Mouse (Mus musculus): ENCODE results near the gene Gm2a. TPM values are rescaled to one million over a fixed set of nuclear protein-coding genes. Genes with fewer than 3 reads are reported as not detected.

Gm2a gene
- polyA plus RNA-seq, 1 experiment from 2014 or later = 13.9 TPM

GRCm38 (mm10) chr11:55144011-55144410 lies 46.1 kb downstream of the Gm2a start:
- Histone ChIP-seq H3K36me3 (ENCODE audit: control insufficient read depth, insufficient read depth, low read length) (no peaks in the 10 kb centered on the region), H3K27me3 (replicated peaks; ENCODE audit: control insufficient read depth, insufficient read depth, low read length) (no peaks in the 10 kb centered on the region), H3K4me1 (replicated peaks; ENCODE audit: control insufficient read depth, insufficient read depth, low read length) (no peaks in the 10 kb centered on the region), H3K4me3 (ENCODE audit: low read depth, low read length) (no peak overlapping the region), H3K27ac (ENCODE audit: low read depth, low read length) (no peak overlapping the region), H3K9me3 (ENCODE audit: control insufficient read depth, low read length) (no peaks in the 10 kb centered on the region), H3K9ac (ENCODE audit: low read depth, low read length) (no peak overlapping the region), H3K4me2 (no peak overlapping the region)
- WGBS = 82% methylated on average over 5 of the region's 5 CpGs
- DNase-seq (ENCODE audit: low spot score) (no peak), ATAC-seq (replicated peaks; ENCODE audit: low FRiP score) (no peak)

- H3K4me3 ChIP-seq (ENCODE audit: low read depth, low read length) = no peak overlapping the region
- H3K36me3 ChIP-seq (ENCODE audit: control insufficient read depth, insufficient read depth, low read length) = no peaks in the 10 kb centered on the region
- H3K9ac ChIP-seq (ENCODE audit: low read depth, low read length) = no peak overlapping the region
- H3K27ac ChIP-seq (ENCODE audit: low read depth, low read length) = no peak overlapping the region
- H3K9me3 ChIP-seq (ENCODE audit: control insufficient read depth, low read length) = no peaks in the 10 kb centered on the region
- no peak for ATAC-seq (replicated peaks; ENCODE audit: low FRiP score)
- no peak for DNase-seq (ENCODE audit: low spot score)
- no peaks in the 10 kb centered on the region for H3K27me3 ChIP-seq (replicated peaks; ENCODE audit: control insufficient read depth, insufficient read depth, low read length)
- no peak overlapping the region for H3K4me2 ChIP-seq
- WGBS = 76% methylated on average over 1 of the region's 1 CpGs
- H3K4me1 ChIP-seq (replicated peaks; ENCODE audit: control insufficient read depth, insufficient read depth, low read length) = no peaks in the 10 kb centered on the region
Measured at GRCm38 (mm10) chr11:55146855-55147254, 48.9 kb downstream of the Gm2a start.

GRCm38 (mm10) chr11:55147423-55147822 lies 49.5 kb downstream of the Gm2a start:
- Histone ChIP-seq H3K9me3 (ENCODE audit: control insufficient read depth, low read length) (no peaks in the 10 kb centered on the region), H3K27me3 (replicated peaks; ENCODE audit: control insufficient read depth, insufficient read depth, low read length) (no peaks in the 10 kb centered on the region), H3K36me3 (ENCODE audit: control insufficient read depth, insufficient read depth, low read length) (no peaks in the 10 kb centered on the region), H3K4me3 (ENCODE audit: low read depth, low read length) (no peak overlapping the region), H3K4me2 (no peak overlapping the region), H3K4me1 (replicated peaks; ENCODE audit: control insufficient read depth, insufficient read depth, low read length) (no peaks in the 10 kb centered on the region), H3K9ac (ENCODE audit: low read depth, low read length) (no peak overlapping the region), H3K27ac (ENCODE audit: low read depth, low read length) (no peak overlapping the region)
- no peak for DNase-seq (ENCODE audit: low spot score)
- no peak for ATAC-seq (replicated peaks; ENCODE audit: low FRiP score)
- 42% methylated on average over 6 of the region's 6 CpGs for WGBS

GRCm38 (mm10) chr11:55148461-55148860 lies 50.5 kb downstream of the Gm2a start:
- Histone ChIP-seq H3K27me3 (replicated peaks; ENCODE audit: control insufficient read depth, insufficient read depth, low read length) (no peaks in the 10 kb centered on the region), H3K36me3 (ENCODE audit: control insufficient read depth, insufficient read depth, low read length) (no peaks in the 10 kb centered on the region), H3K9me3 (ENCODE audit: control insufficient read depth, low read length) (no peaks in the 10 kb centered on the region), H3K4me1 (replicated peaks; ENCODE audit: control insufficient read depth, insufficient read depth, low read length) (no peaks in the 10 kb centered on the region), H3K4me2 (no peak overlapping the region), H3K9ac (ENCODE audit: low read depth, low read length) (no peak overlapping the region), H3K27ac (ENCODE audit: low read depth, low read length) (no peak overlapping the region), H3K4me3 (ENCODE audit: low read depth, low read length) (no peak overlapping the region)
- ATAC-seq (replicated peaks; ENCODE audit: low FRiP score) = no peak
- 66% methylated on average over 4 of the region's 4 CpGs for WGBS
- no peak for DNase-seq (ENCODE audit: low spot score)

GRCm38 (mm10) chr11:55151608-55152007 lies 53.7 kb downstream of the Gm2a start, which contains the start of gene Slc36a3:
Slc36a3 (minus strand) TSS chr11:55151708.
- H3K27me3 ChIP-seq (replicated peaks; ENCODE audit: control insufficient read depth, insufficient read depth, low read length) = no peaks in the 10 kb centered on the region
- DNase-seq (ENCODE audit: low spot score) (no peak), ATAC-seq (replicated peaks; ENCODE audit: low FRiP score) (no peak)
- no peak within 1 kb of the TSS for H3K4me3 ChIP-seq (ENCODE audit: low read depth, low read length)
- H3K9ac ChIP-seq (ENCODE audit: low read depth, low read length) = no peak within 1 kb of the TSS
- WGBS = 55% methylated on average over 3 of the region's 3 CpGs
- H3K27ac ChIP-seq (ENCODE audit: low read depth, low read length) = no peak within 1 kb of the TSS
- H3K4me1 ChIP-seq (replicated peaks; ENCODE audit: control insufficient read depth, insufficient read depth, low read length) = no peaks in the 10 kb centered on the region; the same call in 1 of the 2 replicates
- H3K4me2 ChIP-seq = no peak within 1 kb of the TSS
- H3K36me3 ChIP-seq (ENCODE audit: control insufficient read depth, insufficient read depth, low read length) = no peaks in the 10 kb centered on the region
- H3K9me3 ChIP-seq (ENCODE audit: control insufficient read depth, low read length) = no peaks in the 10 kb centered on the region

- Histone ChIP-seq H3K27ac (ENCODE audit: low read depth, low read length) (no peak overlapping the region), H3K4me1 (replicated peaks; ENCODE audit: control insufficient read depth, insufficient read depth, low read length) (no peaks in the 10 kb centered on the region; the same call in 1 of the 2 replicates), H3K36me3 (ENCODE audit: control insufficient read depth, insufficient read depth, low read length) (no peaks in the 10 kb centered on the region), H3K4me3 (ENCODE audit: low read depth, low read length) (no peak overlapping the region), H3K4me2 (no peak overlapping the region), H3K9me3 (ENCODE audit: control insufficient read depth, low read length) (no peaks in the 10 kb centered on the region), H3K27me3 (replicated peaks; ENCODE audit: control insufficient read depth, insufficient read depth, low read length) (no peaks in the 10 kb centered on the region), H3K9ac (ENCODE audit: low read depth, low read length) (no peak overlapping the region)
- ATAC-seq (replicated peaks; ENCODE audit: low FRiP score) (no peak), DNase-seq (ENCODE audit: low spot score) (no peak)
- 21% methylated on average over 3 of the region's 3 CpGs for WGBS
Measured at GRCm38 (mm10) chr11:55154398-55155069, 56.6 kb downstream of the Gm2a start.

- H3K4me1 ChIP-seq (replicated peaks; ENCODE audit: control insufficient read depth, insufficient read depth, low read length) = no peaks in the 10 kb centered on the region; the same call in 1 of the 2 replicates
- no peaks in the 10 kb centered on the region for H3K27me3 ChIP-seq (replicated peaks; ENCODE audit: control insufficient read depth, insufficient read depth, low read length)
- no peaks in the 10 kb centered on the region for H3K9me3 ChIP-seq (ENCODE audit: control insufficient read depth, low read length)
- ATAC-seq (replicated peaks; ENCODE audit: low FRiP score) (no peak), DNase-seq (ENCODE audit: low spot score) (no peak)
- H3K4me2 ChIP-seq = no peak overlapping the region
- H3K4me3 ChIP-seq (ENCODE audit: low read depth, low read length) = no peak overlapping the region
- H3K36me3 ChIP-seq (ENCODE audit: control insufficient read depth, insufficient read depth, low read length) = no peaks in the 10 kb centered on the region
- H3K9ac ChIP-seq (ENCODE audit: low read depth, low read length) = no peak overlapping the region
- no peak overlapping the region for H3K27ac ChIP-seq (ENCODE audit: low read depth, low read length)
- 47% methylated on average over 6 of the region's 6 CpGs for WGBS
Measured at GRCm38 (mm10) chr11:55155070-55155421, 57.1 kb downstream of the Gm2a start.

GRCm38 (mm10) chr11:55158785-55159359 lies 61.0 kb downstream of the Gm2a start:
- H3K27ac ChIP-seq (ENCODE audit: low read depth, low read length) = no peak overlapping the region
- H3K4me1 ChIP-seq (replicated peaks; ENCODE audit: control insufficient read depth, insufficient read depth, low read length) = no peaks in the 10 kb centered on the region; the same call in 1 of the 2 replicates
- H3K27me3 ChIP-seq (replicated peaks; ENCODE audit: control insufficient read depth, insufficient read depth, low read length) = no peaks in the 10 kb centered on the region
- no peak overlapping the region for H3K9ac ChIP-seq (ENCODE audit: low read depth, low read length)
- DNase-seq (ENCODE audit: low spot score) = peak; percentile 69
- no peak overlapping the region for H3K4me2 ChIP-seq
- no peaks in the 10 kb centered on the region for H3K9me3 ChIP-seq (ENCODE audit: control insufficient read depth, low read length)
- H3K36me3 ChIP-seq (ENCODE audit: control insufficient read depth, insufficient read depth, low read length) = no peaks in the 10 kb centered on the region
- peak; percentile 29; the same call in 1 of the 2 replicates for ATAC-seq (replicated peaks; ENCODE audit: low FRiP score)
- H3K4me3 ChIP-seq (ENCODE audit: low read depth, low read length) = no peak overlapping the region
- 49% methylated on average over 13 of the region's 13 CpGs for WGBS

Measured in liver, embryonic 11.5 days (tissue).